Mouse (Mus musculus) bone marrow, adult 2 months (tissue): ENCODE data around the gene Mtmr3. TPM values are rescaled to one million over a fixed set of nuclear protein-coding genes. Genes with fewer than 3 reads are reported as not detected.

ENCODE experiments used
- H3K27ac ChIP-seq: fragments of 200-500 bp; 2 replicates; pipeline ENCODE4 v1.5.1; 2012; ENCODE audit warnings: low read depth, mild to moderate bottlenecking, control low read depth, inconsistent platforms, low read length; ENCODE audit not compliant: control insufficient read depth, poor library complexity, insufficient read depth
- H3K4me1 ChIP-seq: fragments of 200-500 bp; 2 replicates; pipeline ENCODE4 v1.6.1; 2011; ENCODE audit warnings: low read length; ENCODE audit not compliant: control insufficient read depth, insufficient read depth
- H3K4me3 ChIP-seq: fragments of 200-500 bp; replicated peaks from 2 replicates; pipeline ENCODE3; 2011; ENCODE audit warnings: mild to moderate bottlenecking, low read depth, low read length, control low read depth; ENCODE audit not compliant: control insufficient read depth
- CTCF ChIP-seq: fragments of 200-500 bp; IDR thresholded peaks from 2 replicates; pipeline ENCODE4 v1.5.1; 2011; ENCODE audit warnings: low read length, control low read depth; ENCODE audit not compliant: control insufficient read depth, insufficient read depth
- POLR2A ChIP-seq: fragments of 200-500 bp; IDR thresholded peaks from 2 replicates; pipeline ENCODE4 v1.6.1; 2011; ENCODE audit warnings: low read depth, mild to moderate bottlenecking, control low read depth, low read length, borderline replicate concordance; ENCODE audit not compliant: control insufficient read depth
- WGBS: fragments of 180-500 bp; shearing (Covaris S2); methylation state at CpG from one replicate; pipeline ENCODE4 v1.1.7; 2018; 5-methylcytosine and 5-hydroxymethylcytosine counted together
- polyA plus RNA-seq: library from polyadenylated mRNA; stranded (reverse); fragments of >200 nt; gene quantifications from 2 replicates; pipeline ENCODE4 v1.2.4, GENCODE M21; 2011; ENCODE audit warnings: low replicate concordance; ENCODE audit not compliant: missing spikeins, insufficient read depth, insufficient read length

Gene Mtmr3
- polyA plus RNA-seq, 1 experiment = 49.6 TPM

GRCm38 (mm10) chr11:4498774-4499173 is 95.9 kb downstream of the Mtmr3 start:
- WGBS = 95% methylated on average over 9 of the region's 9 CpGs
- TF ChIP-seq CTCF (no peak), POLR2A (no peak)
- H3K4me3 ChIP-seq = no peak overlapping the region
- no peak overlapping the region for H3K27ac ChIP-seq
- H3K4me1 ChIP-seq = no peaks in the 10 kb centered on the region

GRCm38 (mm10) chr11:4497501-4498118 is 97.1 kb downstream of the Mtmr3 start:
- 84% methylated on average over 10 of the region's 10 CpGs for WGBS
- TF ChIP-seq CTCF = no peak
- TF ChIP-seq POLR2A = no peak
- Histone ChIP-seq H3K4me3 (no peak overlapping the region), H3K4me1 (no peaks in the 10 kb centered on the region), H3K27ac (no peak overlapping the region)

- WGBS = 94% methylated on average over 4 of the region's 4 CpGs
- no peak overlapping the region for H3K27ac ChIP-seq
- TF ChIP-seq POLR2A = no peak
- TF ChIP-seq CTCF = no peak
- H3K4me1 ChIP-seq = no peaks in the 10 kb centered on the region
- H3K4me3 ChIP-seq = no peak overlapping the region
Observed at GRCm38 (mm10) chr11:4495021-4495540, 99.6 kb downstream of the Mtmr3 start.

GRCm38 (mm10) chr11:4489207-4489606 is 105.5 kb downstream of the Mtmr3 start:
- Histone ChIP-seq H3K4me3 (no peak overlapping the region), H3K4me1 (no peaks in the 10 kb centered on the region), H3K27ac (no peak overlapping the region)
- WGBS = 90% methylated on average over 4 of the region's 4 CpGs
- TF ChIP-seq POLR2A = no peak
- no peak for TF ChIP-seq CTCF

- no peaks in the 10 kb centered on the region for H3K4me1 ChIP-seq
- no peak overlapping the region for H3K4me3 ChIP-seq
- TF ChIP-seq CTCF = no peak
- no peak for TF ChIP-seq POLR2A
- no peak overlapping the region for H3K27ac ChIP-seq
- 96% methylated on average over 2 of the region's 2 CpGs for WGBS
Observed at GRCm38 (mm10) chr11:4488798-4489197, 105.9 kb downstream of the Mtmr3 start.

- no peak overlapping the region for H3K27ac ChIP-seq
- no peaks in the 10 kb centered on the region for H3K4me1 ChIP-seq
- no peak overlapping the region for H3K4me3 ChIP-seq
- WGBS = 94% methylated on average over 13 of the region's 13 CpGs
- no peak for TF ChIP-seq CTCF
- no peak for TF ChIP-seq POLR2A
Observed at GRCm38 (mm10) chr11:4488367-4488766, 106.3 kb downstream of the Mtmr3 start.

GRCm38 (mm10) chr11:4487401-4487965 is 107.2 kb downstream of the Mtmr3 start:
- Histone ChIP-seq H3K27ac (no peak overlapping the region), H3K4me3 (no peak overlapping the region), H3K4me1 (no peaks in the 10 kb centered on the region)
- 70% methylated on average over 8 of the region's 8 CpGs for WGBS
- TF ChIP-seq POLR2A (no peak), CTCF (no peak)

GRCm38 (mm10) chr11:4484541-4484940 is 110.1 kb downstream of the Mtmr3 start:
- Histone ChIP-seq H3K4me3 (no peak overlapping the region), H3K4me1 (no peaks in the 10 kb centered on the region), H3K27ac (no peak overlapping the region)
- TF ChIP-seq POLR2A = no peak
- no peak for TF ChIP-seq CTCF
- 91% methylated on average over 5 of the region's 5 CpGs for WGBS

GRCm38 (mm10) chr11:4482641-4483040 is 112.0 kb downstream of the Mtmr3 start:
- H3K4me3 ChIP-seq = no peak overlapping the region
- TF ChIP-seq POLR2A = no peak
- no peak for TF ChIP-seq CTCF
- no peaks in the 10 kb centered on the region for H3K4me1 ChIP-seq
- WGBS = 90% methylated on average over 5 of the region's 5 CpGs
- H3K27ac ChIP-seq = no peak overlapping the region
